Mouse (Mus musculus) erythroid progenitor cell, adult 5-6 weeks (primary cell): Measurements from ENCODE around the gene Pln. TPM values are rescaled to one million over a fixed set of nuclear protein-coding genes. Genes with fewer than 3 reads are reported as not detected.

ENCODE experiments used
- ATAC-seq: replicated peaks from 2 replicates; pipeline ENCODE4 v1.8.0; 2016; ENCODE audit warnings: moderate number of reproducible peaks, mild to moderate bottlenecking, moderate TSS enrichment, inconsistent platforms; ENCODE audit not compliant: poor library complexity, low FRiP score, severe bottlenecking
- total RNA-seq, 2 experiments: library from RNA; stranded (forward) in 1 of 2; stranded (reverse) in 1 of 2; fragments of 150-400 nt in 1 of 2; fragments of 186-747, 209-891 nt in 1 of 2; gene quantifications; 2 replicates each; pipeline versions ENCODE4 v1.2.3 to v1.2.4; 2015 to 2017; ENCODE audit warnings: low replicate concordance in 2 of 2

Pln gene
- total RNA-seq, 2 experiments from 2014 or later = 7.1 TPM; not detected in 1

- ATAC-seq = no peak
These were observed 16.2 kb downstream of the Pln start for GRCm38 (mm10) chr10:53353665-53354064.

- ATAC-seq = no peak
These were observed 21.5 kb downstream of the Pln start for GRCm38 (mm10) chr10:53359016-53359415.

- no peak for ATAC-seq
These were observed 26.8 kb downstream of the Pln start for GRCm38 (mm10) chr10:53364311-53364710.

GRCm38 (mm10) chr10:53367265-53367664 lies 29.8 kb downstream of the Pln start:
- no peak for ATAC-seq

GRCm38 (mm10) chr10:53373885-53374578 lies 36.6 kb downstream of the Pln start:
- ATAC-seq = no peak

GRCm38 (mm10) chr10:53377096-53377495 lies 39.6 kb downstream of the Pln start:
- ATAC-seq = no peak

GRCm38 (mm10) chr10:53378296-53378695 lies 40.8 kb downstream of the Pln start:
- no peak for ATAC-seq

GRCm38 (mm10) chr10:53378981-53379708 lies 41.7 kb downstream of the Pln start:
- ATAC-seq = peak; percentile 64

GRCm38 (mm10) chr10:53379709-53380106 lies 42.2 kb downstream of the Pln start, which contains the start of gene Cep85l:
Gene Cep85l (minus strand): TSS chr10:53379947.
- peak; percentile 94 for ATAC-seq

GRCm38 (mm10) chr10:53382696-53383365 lies 45.4 kb downstream of the Pln start:
- no peak for ATAC-seq

GRCm38 (mm10) chr10:53384896-53385295 lies 47.4 kb downstream of the Pln start:
- ATAC-seq = no peak

- ATAC-seq = no peak
These were observed 48.0 kb downstream of the Pln start for GRCm38 (mm10) chr10:53385438-53385837.

- ATAC-seq = no peak
These were observed 50.9 kb downstream of the Pln start for GRCm38 (mm10) chr10:53388227-53388920.

- ATAC-seq = no peak
These were observed 57.6 kb downstream of the Pln start for GRCm38 (mm10) chr10:53394923-53395629.

Other genes with a start within 250 kb of the Pln start
- 3.8 and 7.6 TPM in 2 replicates for gene Cep85l, start 42.3 kb downstream of the Pln start, total RNA-seq (2015; ENCODE audit: low replicate concordance)
- gene Cep85l, start 42.3 kb downstream of the Pln start, total RNA-seq (2017; ENCODE audit: low replicate concordance) = 4.9 and 10.9 TPM in 2 replicates